Mouse (Mus musculus) heart, postnatal 0 days (tissue): ENCODE results near the gene Ribc1. TPM values are rescaled to one million over a fixed set of nuclear protein-coding genes. Genes with fewer than 3 reads are reported as not detected.

Source experiments
- ATAC-seq: fragments of 200-750 bp; cut with Nextera tagmentation; 2 replicates; pipeline ENCODE4 v1.8.0; 2017; ENCODE audit warnings: low read depth, moderate number of reproducible peaks, moderate library complexity; ENCODE audit not compliant: insufficient read depth
- DNase-seq: peaks from one replicate; pipeline ENCODE4 v3.0.0-alpha.2; 2016; ENCODE audit warnings: low spot score
- H3K27ac ChIP-seq: fragments of 300-500 bp; sonication (generic); 2 replicates; pipeline ENCODE4 v1.5.1; 2014; ENCODE audit warnings: low read depth, mild to moderate bottlenecking
- H3K27me3 ChIP-seq: fragments of 300-500 bp; sonication (generic); 2 replicates; pipeline ENCODE4 v1.6.1; 2014; ENCODE audit warnings: low read length, mixed read lengths; ENCODE audit not compliant: control insufficient read depth, insufficient read depth
- H3K36me3 ChIP-seq: fragments of 300-500 bp; sonication (generic); replicated peaks from 2 replicates; pipeline ENCODE4 v1.6.1; 2014; ENCODE audit warnings: low read length, mixed read lengths; ENCODE audit not compliant: control insufficient read depth, insufficient read depth
- H3K4me1 ChIP-seq: fragments of 300-500 bp; sonication (generic); 2 replicates; pipeline ENCODE4 v1.6.1; 2014; ENCODE audit warnings: antibody characterized with exemption; ENCODE audit not compliant: control insufficient read depth, insufficient read depth
- H3K4me2 ChIP-seq: fragments of 300-500 bp; sonication (generic); 2 replicates; pipeline ENCODE4 v1.6.1; 2014; ENCODE audit warnings: low read depth, mild to moderate bottlenecking, low read length, moderate library complexity
- H3K4me3 ChIP-seq: fragments of 300-500 bp; sonication (generic); 2 replicates; pipeline ENCODE4 v1.5.1; 2014; ENCODE audit warnings: low read depth, low read length
- H3K9ac ChIP-seq: fragments of 300-500 bp; sonication (generic); replicated peaks from 2 replicates; pipeline ENCODE4 v1.6.1; 2014; ENCODE audit warnings: low read depth, low read length, mixed read lengths
- H3K9me3 ChIP-seq: fragments of 300-500 bp; sonication (generic); replicated peaks from 2 replicates; pipeline ENCODE4 v1.6.1; 2016; ENCODE audit warnings: low read length; ENCODE audit not compliant: control insufficient read depth
- CTCF ChIP-seq: IDR thresholded peaks from 2 replicates; pipeline ENCODE4 v1.5.1; 2016; ENCODE audit warnings: antibody characterized with exemption, control low read depth, low read depth
- EP300 ChIP-seq: IDR thresholded peaks from 2 replicates; pipeline ENCODE4 v1.6.1; 2016; ENCODE audit warnings: antibody characterized with exemption, low read depth
- WGBS: fragments of 180-500 bp; shearing (Covaris S2); extraction: QIAGEN DNeasy Blood & Tissue Kit; methylation state at CpG from one replicate; pipeline ENCODE4 v1.1.7; 2014; 5-methylcytosine and 5-hydroxymethylcytosine counted together
- polyA plus RNA-seq: library from polyadenylated mRNA; unstranded; fragments of >200 nt; fragmentation: Nextera tagmentation; extraction: Ambion mirVana; gene quantifications from 2 replicates; pipeline ENCODE4 v1.2.1, GENCODE M21; 2015
- total RNA-seq: library from RNA; depleted of rRNA; stranded (reverse); fragments of >200 nt; gene quantifications from 2 replicates; pipeline ENCODE4 v1.2.3, GENCODE M21; 2014; ENCODE audit warnings: low replicate concordance; rRNA removed

Ribc1 gene
- total and polyA plus RNA-seq, 2 experiments from 2014 or later, result 1.4 to 2.3 TPM

DNA sequence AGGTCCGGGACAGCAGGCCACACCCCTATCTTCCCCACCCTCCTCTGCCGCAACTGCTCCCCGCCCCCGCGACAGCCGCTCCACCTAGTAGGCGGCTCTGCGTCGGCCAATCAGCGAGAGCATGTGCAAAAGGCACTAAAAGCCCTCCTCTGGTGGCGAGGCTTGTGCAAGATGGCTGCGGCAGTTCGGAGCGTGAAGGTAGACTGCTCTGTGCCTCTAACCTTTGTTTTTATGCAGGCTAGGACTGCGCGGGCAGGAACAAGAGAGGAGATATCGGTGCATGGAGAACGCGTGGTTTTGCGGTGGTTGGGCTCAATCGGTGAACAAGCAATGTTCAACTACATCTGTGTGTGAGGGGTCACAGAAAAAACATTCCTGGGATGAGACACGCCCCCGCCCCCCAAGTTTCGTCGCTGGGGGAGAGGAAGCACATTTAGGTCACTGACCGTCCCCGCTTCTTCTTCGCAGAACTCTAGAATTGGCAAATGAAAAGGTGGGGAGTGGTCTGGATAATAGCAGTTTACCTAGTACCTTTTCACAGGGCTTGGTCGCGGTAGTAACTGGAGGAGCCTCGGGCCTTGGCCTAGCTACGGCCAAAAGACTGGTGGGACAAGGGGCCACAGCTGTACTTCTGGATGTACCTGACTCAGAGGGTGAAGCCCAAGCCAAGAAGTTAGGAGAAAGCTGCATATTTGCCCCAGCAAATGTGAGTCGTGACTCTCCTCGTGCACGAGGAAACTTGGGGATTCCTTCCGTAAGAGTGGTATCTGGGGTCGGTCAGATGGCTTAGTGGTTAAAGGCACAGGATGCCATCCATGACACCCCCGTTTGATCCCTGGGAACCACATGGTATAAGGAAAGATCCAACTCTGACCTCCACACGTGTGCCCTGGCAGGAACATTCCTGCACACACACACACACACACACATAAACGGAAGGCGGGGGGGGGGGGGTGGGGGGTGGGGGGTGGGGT lies 14.1 kb downstream of the Ribc1 start, which contains the start of gene Hsd17b10:
Gene Hsd17b10 (plus strand): TSS at position 109 of the 974 bp plus-strand sequence.
- no peak for TF ChIP-seq CTCF
- no peak for TF ChIP-seq EP300
- 21% methylated on average over 39 of the region's 41 CpGs for WGBS
- H3K4me2 ChIP-seq, result peak within 1 kb of the TSS; percentile 81
- peak within 1 kb of the TSS; percentile 60 for H3K9ac ChIP-seq
- H3K4me3 ChIP-seq, result peak within 1 kb of the TSS; percentile 56
- H3K9me3 ChIP-seq, result no peaks in the 10 kb centered on the region
- peak within 1 kb of the TSS; percentile 76 for H3K27ac ChIP-seq
- H3K27me3 ChIP-seq, result peaks cover 6% of the 10 kb centered on the region; the same call in 1 of the 2 replicates
- ATAC-seq (peak; percentile 98), DNase-seq (peak; percentile 89)
- no peaks in the 10 kb centered on the region for H3K4me1 ChIP-seq
- H3K36me3 ChIP-seq, result no peaks in the 10 kb centered on the region

DNA sequence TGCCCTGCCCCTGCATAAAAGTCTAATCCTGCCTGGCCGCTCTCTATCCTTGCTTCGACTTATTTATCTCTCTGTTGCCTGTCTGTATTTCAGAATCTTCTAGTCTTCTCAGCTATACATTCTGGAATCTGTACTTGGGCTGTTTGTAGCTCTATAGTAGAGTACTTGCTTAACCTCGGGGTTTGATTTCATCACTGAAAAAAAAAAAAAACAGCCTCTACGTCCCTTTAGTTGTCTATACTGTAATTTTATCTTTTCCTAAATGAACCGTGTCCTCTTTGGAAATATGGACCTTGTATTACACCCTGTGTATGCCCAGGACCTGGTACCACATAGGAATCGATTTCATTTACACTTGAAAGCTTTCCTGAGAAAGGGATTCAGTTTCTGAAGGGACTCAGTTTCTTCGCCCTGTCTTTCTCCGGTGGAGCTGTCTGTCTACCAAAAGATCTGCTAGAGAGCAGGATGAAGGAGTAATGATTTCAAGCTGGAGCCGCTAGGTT lies 14.9 kb downstream of the Ribc1 start:
- no peak for ATAC-seq
- Histone ChIP-seq H3K4me3 (peak overlapping the region; percentile 56), H3K4me2 (peak overlapping the region; percentile 81), H3K9me3 (no peaks in the 10 kb centered on the region), H3K4me1 (no peaks in the 10 kb centered on the region), H3K27ac (peak overlapping the region; percentile 55), H3K27me3 (peaks cover 8% of the 10 kb centered on the region; the same call in 1 of the 2 replicates), H3K36me3 (no peaks in the 10 kb centered on the region), H3K9ac (peak overlapping the region; percentile 37; the same call in 1 of the 2 replicates)
- 33% methylated on average over 9 of the region's 9 CpGs for WGBS
- DNase-seq, result no peak
- TF ChIP-seq EP300 (no peak), CTCF (no peak)

DNA sequence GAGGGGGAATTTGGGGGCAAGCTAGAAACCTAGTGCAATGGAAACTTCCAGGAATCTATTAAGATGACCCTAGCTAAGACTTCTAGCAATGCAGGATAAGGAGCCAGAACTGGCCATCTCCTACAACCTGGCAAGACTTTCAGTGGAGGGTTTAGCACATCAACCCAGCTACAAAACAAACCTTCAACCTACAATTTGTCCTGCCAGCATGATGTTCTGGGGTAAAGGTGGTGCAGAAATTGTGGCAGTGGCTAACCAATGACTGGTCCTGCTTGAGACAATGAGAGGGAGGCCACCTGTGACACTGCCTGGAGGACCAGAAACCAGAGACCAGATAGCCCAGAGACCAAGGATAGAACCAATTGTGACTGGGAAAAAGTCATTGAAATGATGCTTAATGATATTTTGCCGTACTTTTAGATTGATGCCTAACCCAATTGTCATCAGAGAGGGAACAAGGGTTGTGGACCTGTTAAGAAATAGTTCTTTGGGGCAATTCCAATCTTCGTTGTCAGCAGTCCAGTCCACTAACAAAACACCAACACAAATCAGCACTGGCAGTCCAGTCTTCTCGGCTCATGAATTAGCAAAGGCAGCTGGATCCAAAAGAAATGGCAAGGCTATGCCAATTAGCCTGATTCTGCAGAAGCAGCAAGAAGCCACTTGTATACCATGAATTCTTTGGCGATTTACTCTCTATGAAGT lies 16.9 kb downstream of the Ribc1 start:
- WGBS, result 65% methylated on average over 4 of the region's 4 CpGs
- no peaks in the 10 kb centered on the region for H3K36me3 ChIP-seq
- H3K9me3 ChIP-seq, result no peaks in the 10 kb centered on the region
- H3K27me3 ChIP-seq, result peaks cover 8% of the 10 kb centered on the region; the same call in 1 of the 2 replicates
- DNase-seq (no peak), ATAC-seq (no peak)
- H3K4me1 ChIP-seq, result no peaks in the 10 kb centered on the region
- no peak for TF ChIP-seq CTCF
- no peak for TF ChIP-seq EP300
- no peak overlapping the region for H3K4me3 ChIP-seq
- H3K4me2 ChIP-seq, result no peak overlapping the region
- no peak overlapping the region for H3K9ac ChIP-seq
- no peak overlapping the region for H3K27ac ChIP-seq

Other genes starting within 250 kb of the Ribc1 start
- 73.3 and 73.8 TPM in 2 replicates for gene Huwe1, start 215.5 kb downstream of the Ribc1 start, total RNA-seq
- gene Huwe1, start 215.5 kb downstream of the Ribc1 start, polyA plus RNA-seq, result 13.5 and 15.4 TPM in 2 replicates
- 188 and 209 TPM in 2 replicates for gene Hsd17b10, start 14.4 kb downstream of the Ribc1 start, total RNA-seq
- 258 and 264 TPM in 2 replicates for gene Hsd17b10, start 14.4 kb downstream of the Ribc1 start, polyA plus RNA-seq
- gene Smc1a, start 133 bp upstream of the Ribc1 start, total RNA-seq, result 8.8 and 21.2 TPM in 2 replicates
- 31.8 and 31.9 TPM in 2 replicates for gene Smc1a, start 133 bp upstream of the Ribc1 start, polyA plus RNA-seq
- 126 and 131 TPM in 2 replicates for gene Iqsec2, start 128.0 kb upstream of the Ribc1 start, total RNA-seq
- 51.7 and 54.3 TPM in 2 replicates for gene Iqsec2, start 128.0 kb upstream of the Ribc1 start, polyA plus RNA-seq
- gene Kdm5c, start 216.7 kb upstream of the Ribc1 start, total RNA-seq, result 42.3 and 45.7 TPM in 2 replicates
- gene Kdm5c, start 216.7 kb upstream of the Ribc1 start, polyA plus RNA-seq, result 16.6 and 17.6 TPM in 2 replicates